Comparison of ENCODE assay signal across 8 mouse cellular contexts in the genomic region with DNA sequence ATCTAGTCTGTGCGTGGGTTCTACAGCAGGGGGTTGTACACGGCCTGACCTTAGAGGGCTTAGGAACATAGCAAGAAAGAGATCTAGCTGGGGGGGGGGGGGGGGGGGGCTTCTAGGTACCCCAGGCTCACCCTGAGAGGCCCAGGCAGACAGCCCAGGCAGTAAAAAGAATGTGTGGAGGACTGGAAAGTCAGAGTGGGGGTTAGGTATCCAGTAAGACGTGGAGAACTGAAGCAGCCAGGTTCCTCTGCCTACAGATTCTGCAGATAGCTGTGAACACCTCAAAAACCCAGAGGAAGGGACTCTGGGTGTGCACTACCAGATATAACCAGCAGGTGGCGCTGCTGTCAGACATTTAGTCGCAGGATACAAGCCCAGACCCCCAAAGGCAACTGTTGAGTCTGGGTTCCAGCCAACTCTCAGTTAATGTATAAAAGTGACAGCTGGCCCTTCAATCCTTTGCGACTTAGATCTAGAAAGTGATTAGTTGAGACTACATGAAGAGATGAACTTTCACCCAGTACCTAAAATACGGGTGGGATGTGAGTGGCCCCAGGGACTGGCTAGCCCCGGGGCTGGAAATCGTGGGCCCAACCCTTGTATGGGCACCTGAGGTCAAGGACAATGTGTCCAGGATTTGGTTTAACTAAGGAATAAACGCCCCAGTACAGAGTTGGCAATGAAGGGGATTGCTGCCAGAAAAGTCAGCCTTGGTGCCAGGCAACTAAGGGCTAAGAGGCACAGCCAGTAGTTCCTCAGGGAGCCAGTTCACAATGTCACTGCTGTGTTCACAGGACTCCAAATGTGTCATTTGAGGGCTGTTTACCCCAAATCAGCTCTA.
DNase-seq lines count a peak whose midpoint lies in the region; ATAC-seq and TF ChIP-seq lines count a peak whose summit lies in the region.

No protein-coding gene starts in this region.

- H3K9ac ChIP-seq in ES-E14 (ENCODE audit: insufficient read depth, low read depth, low read length, poor library complexity, severe bottlenecking): no peak overlapping the region
- H3K9ac ChIP-seq in forebrain, embryonic 14.5 days (ENCODE audit: low read length): no peak overlapping the region
- H3K9ac ChIP-seq in hindbrain, embryonic 12.5 days: no peak overlapping the region

- H3K9me3 ChIP-seq in ES-E14 (ENCODE audit: control insufficient read depth, insufficient read depth, low read depth, low read length): no peaks in the 10 kb centered on the region
- H3K9me3 ChIP-seq in forebrain, embryonic 14.5 days (replicated peaks; ENCODE audit: control insufficient read depth, low read length): no peaks in the 10 kb centered on the region
- H3K9me3 ChIP-seq in hindbrain, embryonic 12.5 days (replicated peaks): no peaks in the 10 kb centered on the region

- H3K36me3 ChIP-seq in ES-E14 (ENCODE audit: control insufficient read depth, insufficient read depth, low read length, poor library complexity, severe bottlenecking): no peaks in the 10 kb centered on the region; the same call in 1 of the 2 replicates
- H3K36me3 ChIP-seq in forebrain, embryonic 14.5 days (ENCODE audit: control insufficient read depth, insufficient read depth, low read length): no peaks in the 10 kb centered on the region
- H3K36me3 ChIP-seq in hindbrain, embryonic 12.5 days: no peaks in the 10 kb centered on the region; the same call in 1 of the 2 replicates

- WGBS in forebrain, embryonic 14.5 days: 27% methylated on average over 10 of the region's 10 CpGs
- WGBS in hindbrain, embryonic 12.5 days: 38% methylated on average over 10 of the region's 10 CpGs

- ATAC-seq in forebrain, embryonic 14.5 days: peak; percentile 80
- peak; percentile 76 for ATAC-seq in hindbrain, embryonic 12.5 days (ENCODE audit: low FRiP score)

- no peaks in the 10 kb centered on the region for H3K27me3 ChIP-seq in forebrain, embryonic 14.5 days (replicated peaks; ENCODE audit: control insufficient read depth, insufficient read depth, low read length)
- no peaks in the 10 kb centered on the region for H3K27me3 ChIP-seq in hindbrain, embryonic 12.5 days

- H3K27ac ChIP-seq in ES-E14 (ENCODE audit: insufficient read depth, low read depth, low read length, poor library complexity, severe bottlenecking): no peak overlapping the region
- H3K27ac ChIP-seq in forebrain, embryonic 14.5 days (ENCODE audit: low read depth, low read length): no peak overlapping the region
- no peak overlapping the region for H3K27ac ChIP-seq in hindbrain, embryonic 12.5 days

- peaks cover 0 to 6% of the 10 kb centered on the region in 2 experiments; a peak in 1 of 4 replicates for H3K4me1 ChIP-seq in ES-E14 (ENCODE audit: control insufficient read depth in 2 of 2, insufficient read depth in 2 of 2, low read length in 2 of 2, poor library complexity in 1 of 2)
- H3K4me1 ChIP-seq in forebrain, embryonic 14.5 days (ENCODE audit: control insufficient read depth, insufficient read depth, low read length): peaks cover 15% of the 10 kb centered on the region
- peaks cover 14% of the 10 kb centered on the region for H3K4me1 ChIP-seq in hindbrain, embryonic 12.5 days

- DNase-seq in ES-E14 (ENCODE audit: low read depth, low spot score): peak; percentile 92
- DNase-seq in brain, embryonic 18.5 days (ENCODE audit: low read depth, low spot score): peak; percentile 81
- DNase-seq in forebrain, embryonic 14.5 days (ENCODE audit: low spot score): peak; percentile 97
- peak; percentile 95 for DNase-seq in layer of hippocampus, postnatal 10 days (ENCODE audit: low spot score in 2 of 2)
- peak; percentile 76 to 86 for DNase-seq in lung, postnatal 4 days
- DNase-seq in right cerebral cortex, postnatal 14 days: peak; percentile 90
- peak; percentile 66 to 87 for DNase-seq in urinary bladder, postnatal 4 days (ENCODE audit: low spot score in 2 of 2)

- no peak overlapping the region for H3K4me3 ChIP-seq in ES-E14 (ENCODE audit: insufficient read depth in 1 of 2, low read depth in 1 of 2, low read length in 2 of 2, poor library complexity in 1 of 2, severe bottlenecking in 1 of 2)
- H3K4me3 ChIP-seq in forebrain, embryonic 14.5 days (ENCODE audit: low read depth, low read length): no peak overlapping the region
- H3K4me3 ChIP-seq in hindbrain, embryonic 12.5 days: no peak overlapping the region

- no peak overlapping the region for H3K4me2 ChIP-seq in forebrain, embryonic 14.5 days (ENCODE audit: low read length)
- H3K4me2 ChIP-seq in hindbrain, embryonic 12.5 days (replicated peaks): no peak overlapping the region

- in situ Hi-C loops in ES-E14 (cut with MboI; ENCODE audit: low sequenced_read_pairs in 2 of 2, unreplicated experiment in 2 of 2): loop anchor here (5.0 to 10.0 kb wide), 2 partner anchors 187 to 195 kb away; no protein-coding TSS in a partner anchor

TF ChIP-seq in ES-E14, 5 proteins besides CTCF, POLR2A, EP300 and RAD21:
- peak; percentile 87 for TF ChIP-seq ZC3H11A (IDR thresholded peaks at IDR 0.05; ENCODE audit: borderline replicate concordance, low read depth, low read length)
- TF ChIP-seq HCFC1 (IDR thresholded peaks at IDR 0.05; ENCODE audit: borderline replicate concordance, insufficient read depth, low read length): no peak
